Mouse (Mus musculus): ENCODE data around the gene Ccm2.

Ccm2 gene

DNA sequence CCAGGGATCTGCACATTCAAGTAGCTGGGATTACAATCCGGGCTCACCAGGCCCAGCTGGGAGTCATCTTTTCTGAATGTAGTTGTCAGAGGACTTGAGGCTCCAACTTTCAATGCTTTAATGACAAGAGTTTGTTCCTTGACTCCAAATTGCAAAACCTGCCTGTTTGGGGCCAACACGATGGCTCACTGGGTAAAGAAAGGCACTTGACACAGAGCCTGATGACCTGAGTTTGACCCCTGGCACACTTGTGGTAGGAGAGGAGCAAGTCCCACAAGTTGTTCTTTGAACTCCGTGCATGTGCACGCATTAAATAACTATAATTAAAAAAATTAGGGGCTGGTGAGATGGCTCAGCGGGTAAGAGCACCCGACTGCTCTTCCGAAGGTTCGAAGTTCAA is 16.7 kb upstream of the Ccm2 start:
- in situ Hi-C loops (cut with MboI, MseI), result no loop called here

- in situ Hi-C loops (cut with MboI, MseI), result no loop called here
These were observed 15.9 kb upstream of the Ccm2 start for GRCm38 (mm10) chr11:6530746-6531145.

- in situ Hi-C loops (cut with MboI, MseI), result no loop called here
These were observed 2.0 kb upstream of the Ccm2 start for GRCm38 (mm10) chr11:6544683-6545082.

DNA sequence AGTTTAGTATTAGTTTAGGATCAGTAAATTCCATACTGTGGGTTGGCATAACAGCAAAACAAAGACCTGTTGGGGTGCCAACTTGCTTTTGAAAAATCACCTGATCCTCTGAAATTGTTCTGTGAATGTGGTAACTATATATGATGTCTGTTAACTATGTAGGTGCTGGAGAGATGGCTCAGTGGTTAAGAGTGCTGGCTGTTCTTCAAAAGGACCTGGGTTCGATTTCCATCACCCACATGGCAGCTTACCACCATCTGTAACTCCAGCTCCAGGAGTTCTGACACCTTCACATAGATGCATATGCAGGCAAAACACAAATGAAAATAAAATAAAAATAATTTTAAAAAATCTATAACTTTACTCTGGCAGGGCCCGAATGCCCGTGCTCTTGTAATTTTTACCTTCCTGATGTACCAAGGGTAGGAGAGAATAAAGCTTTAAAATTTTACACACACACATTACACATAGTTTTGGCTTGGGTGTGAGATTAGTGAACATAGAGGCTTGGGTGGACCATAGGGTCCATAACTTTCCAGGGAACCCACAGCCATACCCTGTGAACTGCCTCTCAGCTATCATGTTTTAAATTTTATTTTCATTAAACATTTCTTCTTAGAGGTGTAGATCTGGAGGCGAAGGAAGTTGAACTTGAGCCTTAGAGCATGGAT is 1.4 kb upstream of the Ccm2 start:
- in situ Hi-C loops (cut with MboI, MseI), result no loop called here

DNA sequence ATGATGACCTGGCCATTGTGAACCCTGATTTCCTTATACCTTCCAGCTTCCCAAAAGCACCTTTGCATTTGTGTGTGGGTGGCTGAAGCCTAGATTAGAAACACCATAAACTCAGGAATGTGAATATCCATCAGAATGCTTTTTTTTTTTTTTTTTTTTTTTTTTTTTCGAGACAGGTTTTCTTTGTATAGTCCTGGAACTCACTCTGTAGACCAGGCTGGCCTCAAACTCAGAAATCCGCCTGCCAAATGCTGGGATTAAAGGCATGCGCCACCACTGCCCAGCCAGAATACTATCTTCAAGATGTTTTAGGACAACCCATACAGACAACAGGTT is 862 bp upstream of the Ccm2 start:
- in situ Hi-C loops (cut with MboI, MseI), result no loop called here

DNA sequence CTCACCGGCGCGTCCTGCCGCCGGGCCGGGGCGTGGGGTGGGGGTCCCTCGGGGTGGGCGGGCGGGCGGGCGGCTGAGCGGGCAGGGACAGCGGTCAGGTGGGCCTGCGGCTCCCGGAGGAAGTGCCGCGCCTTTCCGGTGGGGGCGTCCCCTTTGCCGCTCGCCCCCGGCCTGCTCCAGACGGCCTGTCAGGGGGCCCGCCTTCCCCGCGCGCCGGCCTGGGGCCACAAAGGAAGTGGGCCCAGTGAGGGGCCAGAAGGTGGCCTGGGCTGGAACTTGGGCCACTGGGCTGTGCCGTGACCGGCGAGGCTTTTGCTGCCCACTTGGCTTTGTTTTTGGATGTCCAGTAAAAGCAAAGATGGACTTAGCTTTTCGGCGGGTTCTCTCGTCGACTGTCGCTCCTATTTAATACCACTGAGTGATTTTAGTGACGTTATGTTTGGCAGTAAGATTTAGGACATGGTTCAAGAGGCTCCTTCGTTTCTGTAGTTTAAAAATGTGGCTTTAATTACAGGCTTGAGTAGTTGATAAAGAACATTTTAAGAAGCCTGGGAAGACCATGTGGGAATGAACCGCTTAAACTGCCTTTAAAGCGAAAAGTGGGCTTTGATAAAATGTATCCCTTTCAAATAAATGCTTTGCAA is 472 bp downstream of the Ccm2 start:
- in situ Hi-C loops (cut with MboI, MseI), result no loop called here

GRCm38 (mm10) chr11:6547696-6548325 is 1.1 kb downstream of the Ccm2 start:
- in situ Hi-C loops (cut with MboI, MseI), result no loop called here

DNA sequence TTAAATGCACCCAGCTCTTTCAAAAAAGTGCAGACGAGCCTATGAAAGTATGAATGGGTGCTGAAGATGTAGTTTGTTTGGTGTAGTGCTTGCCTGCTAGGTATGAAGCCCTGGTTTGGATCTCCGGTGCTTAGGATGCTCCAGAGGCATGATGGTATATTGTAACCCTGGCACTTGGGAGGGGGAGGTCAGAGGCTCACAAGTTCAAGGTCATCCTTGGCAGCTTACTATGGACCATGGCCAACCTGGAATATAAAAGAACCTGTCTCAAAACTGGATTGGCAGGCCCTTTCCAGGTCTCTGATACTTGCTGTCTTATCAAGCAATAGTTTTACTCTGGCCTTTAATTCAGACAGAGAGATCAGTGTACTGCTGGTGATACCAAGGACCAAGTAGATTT is 3.1 kb downstream of the Ccm2 start:
- in situ Hi-C loops (cut with MboI, MseI), result no loop called here

- in situ Hi-C loops (cut with MboI, MseI), result no loop called here
These were observed 3.5 kb downstream of the Ccm2 start for GRCm38 (mm10) chr11:6550201-6550600.

DNA sequence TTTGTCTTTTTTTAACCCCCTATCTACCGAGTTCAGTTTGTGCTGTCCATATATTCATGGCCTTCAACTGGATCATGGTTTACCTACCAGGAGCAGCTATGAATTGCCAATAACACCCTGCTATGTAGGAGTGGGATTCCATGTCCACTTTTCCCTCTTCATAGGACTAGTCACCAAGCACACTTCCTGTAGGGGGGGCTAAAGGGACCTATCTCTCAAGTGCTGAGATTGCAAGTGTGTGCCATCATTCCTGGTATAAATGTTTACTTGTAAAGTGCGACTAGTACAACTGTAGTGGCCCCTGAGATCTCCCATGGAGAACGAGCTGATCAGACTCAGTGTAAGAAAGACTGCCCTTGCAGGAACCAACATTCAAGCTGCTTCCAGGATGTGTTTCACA is 11.5 kb downstream of the Ccm2 start:
- in situ Hi-C loops (cut with MboI, MseI), result no loop called here

DNA sequence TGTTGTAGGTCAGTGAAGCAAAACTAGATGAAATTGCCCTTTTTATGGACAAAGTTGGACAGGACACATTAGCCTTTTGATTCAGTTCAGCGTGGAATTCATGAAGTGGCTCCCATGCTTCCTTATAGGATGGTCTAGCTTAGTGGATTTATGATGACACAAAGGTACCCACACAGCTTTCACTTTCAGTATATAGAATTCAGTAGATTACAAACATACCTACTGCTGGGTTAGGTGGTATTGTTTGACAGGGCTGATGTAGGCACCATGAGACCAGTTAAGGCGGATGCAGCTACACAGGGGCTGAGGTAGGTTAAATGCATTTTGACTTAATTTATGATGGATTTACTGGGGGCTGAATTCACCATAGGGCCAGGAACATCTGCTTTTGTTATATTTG is 13.3 kb downstream of the Ccm2 start:
- in situ Hi-C loops (cut with MboI, MseI), result no loop called here

DNA sequence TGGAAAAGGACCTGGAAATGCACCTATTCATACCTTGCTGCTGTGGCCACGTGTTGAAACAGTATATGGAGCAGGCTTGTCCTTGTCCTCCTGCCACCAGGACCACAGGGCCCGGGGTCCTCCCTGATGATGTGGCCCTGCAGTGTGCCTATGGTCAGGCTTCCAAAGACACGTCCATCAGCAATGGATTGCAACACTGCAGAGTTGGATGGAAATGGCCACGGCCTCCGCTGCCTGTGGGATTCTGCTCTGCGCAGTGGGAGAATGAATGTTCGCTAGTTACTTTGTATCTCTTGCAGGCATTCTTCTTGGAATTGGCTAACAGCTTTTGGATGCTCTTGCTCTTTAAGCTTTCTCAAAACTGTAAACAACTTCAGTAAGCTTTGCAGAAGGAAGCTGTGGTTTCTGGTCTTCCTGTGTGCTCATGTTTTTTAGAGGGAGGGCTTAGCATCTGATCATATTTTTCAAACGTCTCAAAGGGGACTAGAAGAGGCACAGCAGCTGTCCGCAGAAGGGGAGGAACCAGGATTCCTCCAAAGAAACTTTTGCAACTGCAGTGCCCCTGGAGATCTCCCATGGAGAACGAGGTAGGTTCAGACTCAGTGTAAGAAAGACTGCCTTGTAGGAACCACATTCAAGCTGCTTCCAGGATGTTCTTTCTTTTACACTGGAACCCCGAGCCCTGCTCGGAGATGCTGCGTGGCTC is 14.1 kb downstream of the Ccm2 start:
- in situ Hi-C loops (cut with MboI, MseI), result no loop called here

DNA sequence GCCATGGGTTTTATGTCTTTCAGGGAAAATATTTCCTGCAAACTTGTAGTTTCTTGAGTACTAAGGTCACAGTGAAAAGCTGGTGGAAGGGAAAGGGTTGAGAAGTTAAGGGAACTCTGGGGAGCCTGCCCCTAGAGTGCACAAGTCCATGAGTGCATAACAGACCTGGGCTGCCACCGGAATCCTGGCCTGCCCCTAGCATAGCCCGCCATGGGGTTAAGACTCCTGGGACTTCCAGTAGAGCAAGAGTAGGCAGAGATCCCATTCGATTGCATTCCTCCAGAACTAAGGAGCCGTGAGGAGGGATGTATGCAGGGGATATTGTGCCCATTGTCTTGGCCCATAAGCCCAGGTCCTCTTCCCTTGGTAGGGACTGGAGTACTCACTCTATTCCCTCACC is 14.8 kb downstream of the Ccm2 start:
- in situ Hi-C loops (cut with MboI, MseI), result no loop called here

DNA sequence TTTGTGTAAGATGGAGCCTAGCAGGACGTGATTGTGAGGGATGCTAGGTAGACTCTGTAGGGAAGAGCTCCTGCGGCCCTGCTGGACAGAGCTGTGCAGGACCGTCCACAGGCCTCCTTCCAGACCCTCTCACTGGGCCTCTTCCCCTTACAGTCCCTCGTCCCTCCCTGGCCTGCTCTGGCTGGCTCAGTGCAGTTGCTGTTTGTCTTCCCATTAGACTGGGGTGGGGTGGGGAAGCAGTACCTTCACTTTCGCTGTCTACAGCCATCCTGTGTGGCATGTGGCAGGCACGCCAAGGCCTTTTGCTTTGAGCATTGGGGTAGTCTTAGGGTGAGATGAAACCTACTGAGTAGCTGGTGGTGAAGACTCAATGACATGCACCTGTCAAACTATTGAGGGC is 15.7 kb downstream of the Ccm2 start:
- in situ Hi-C loops (cut with MboI, MseI), result no loop called here

DNA sequence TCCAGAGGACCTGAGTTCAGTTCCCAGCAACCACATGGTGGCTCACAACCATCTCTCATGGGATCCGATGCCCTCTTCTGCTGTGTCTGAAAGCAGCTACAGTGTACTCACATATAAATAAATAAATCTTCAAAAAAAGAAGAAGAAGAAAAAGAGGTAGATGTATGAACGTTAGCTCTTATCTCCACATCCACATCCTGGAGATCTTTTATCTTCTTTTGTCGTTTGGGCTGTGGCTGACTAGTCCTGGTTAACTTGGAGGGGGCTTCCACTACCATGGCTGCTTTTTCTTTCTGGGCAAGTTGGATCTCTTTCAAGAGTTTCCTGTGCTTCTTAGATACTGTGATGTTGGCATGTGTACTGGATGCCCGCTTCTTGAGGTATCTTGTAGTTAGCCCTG is 16.5 kb downstream of the Ccm2 start:
- in situ Hi-C loops (cut with MboI, MseI), result no loop called here

GRCm38 (mm10) chr11:6566496-6566895 is 19.8 kb downstream of the Ccm2 start:
- in situ Hi-C loops (cut with MboI, MseI), result no loop called here

GRCm38 (mm10) chr11:6567951-6568350 is 21.3 kb downstream of the Ccm2 start:
- in situ Hi-C loops (cut with MboI, MseI), result no loop called here

- in situ Hi-C loops (cut with MboI, MseI), result no loop called here
These were observed 22.1 kb downstream of the Ccm2 start for GRCm38 (mm10) chr11:6568584-6569409.

GRCm38 (mm10) chr11:6569410-6569777 is 22.7 kb downstream of the Ccm2 start:
- in situ Hi-C loops (cut with MboI, MseI), result no loop called here

DNA sequence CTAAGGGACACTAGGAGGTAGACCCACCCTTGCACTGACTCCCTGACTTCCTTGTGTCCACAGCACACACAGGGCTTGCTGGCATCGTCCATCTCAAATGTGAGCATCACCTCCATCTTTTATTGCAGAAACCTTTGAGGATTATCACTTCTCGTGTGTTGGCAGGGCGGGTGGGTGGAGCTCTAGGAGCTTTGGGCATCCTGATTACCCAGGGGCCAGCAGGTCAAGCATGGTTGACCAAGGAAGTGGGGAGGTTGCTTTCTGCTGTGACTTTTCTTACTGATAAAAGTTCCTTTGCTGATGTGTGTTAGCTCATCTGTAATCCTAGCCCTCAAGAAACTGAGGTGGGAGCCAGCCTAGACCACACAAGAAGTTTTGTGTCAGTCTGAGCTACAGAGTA is 29.5 kb downstream of the Ccm2 start:
- in situ Hi-C loops (cut with MboI, MseI), result loop anchor here (10.0 kb wide), 1 partner anchor 389 kb away; no protein-coding TSS in a partner anchor

DNA sequence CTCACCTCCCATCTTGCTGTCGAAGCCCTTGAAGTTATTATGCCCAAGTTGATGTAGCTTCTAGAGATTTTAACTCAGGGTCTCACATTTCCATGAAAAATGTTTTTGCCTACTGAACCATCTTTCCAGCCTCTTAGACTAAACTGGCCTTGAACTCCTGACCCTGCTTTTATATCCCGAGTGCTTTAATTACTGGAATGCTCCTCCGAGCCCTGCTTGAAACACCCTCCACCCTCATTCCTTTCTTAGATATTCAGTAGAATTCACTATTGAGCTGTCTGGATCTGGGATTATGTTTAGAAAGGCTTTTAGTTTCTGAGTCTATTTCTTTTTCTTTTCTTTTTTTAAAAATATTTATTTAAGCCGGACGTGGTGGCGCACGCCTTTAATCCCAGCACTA is 32.7 kb downstream of the Ccm2 start:
- in situ Hi-C loops (cut with MboI, MseI), result loop anchor here (10.0 kb wide), 1 partner anchor 385 kb away; no protein-coding TSS in a partner anchor

All from T-helper 1 cell (primary cell).